Mouse (Mus musculus): Measurements from ENCODE around the gene St3gal6. TPM values are rescaled to one million over a fixed set of nuclear protein-coding genes. Genes with fewer than 3 reads are reported as not detected.
A peak's percentile ranks its signal among the peaks of the same experiment; 100 is the strongest.

St3gal6 gene
- total and polyA plus RNA-seq, 3 experiments, result 4.0 to 8.9 TPM; not detected in 1

DNA sequence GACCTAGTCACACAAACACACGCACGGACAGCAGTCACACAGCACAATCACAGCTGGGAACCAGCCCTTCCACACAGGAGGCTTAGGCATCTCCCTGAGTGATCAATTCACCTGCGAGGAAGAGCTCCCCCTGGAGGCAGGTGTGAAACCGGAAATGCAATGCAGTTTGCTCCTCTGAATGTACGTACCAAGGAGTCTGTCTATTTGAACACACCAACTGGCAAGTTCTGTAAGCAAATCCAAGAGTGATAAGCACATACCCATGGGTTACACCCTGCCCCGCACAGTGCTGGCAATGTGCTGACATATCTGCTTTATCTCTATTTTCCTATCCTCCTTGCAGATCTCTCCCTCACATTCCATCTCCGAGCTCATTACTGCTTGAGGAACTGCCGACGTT lies 9.5 kb downstream of the St3gal6 start:
- Histone ChIP-seq H3K4me3 (ENCODE audit: control insufficient read depth in 1 of 2, insufficient read depth in 1 of 2, low read depth in 2 of 2, low read length in 2 of 2) (peak overlapping the region; percentile 6 to 35; a peak in 2 of 4 replicates), H3K36me3 (ENCODE audit: control insufficient read depth in 1 of 2, insufficient read depth in 2 of 2, low read length in 2 of 2) (no peaks in the 10 kb centered on the region), H3K9me3 (replicated peaks; ENCODE audit: insufficient read depth, low read length) (no peaks in the 10 kb centered on the region), H3K4me1 (ENCODE audit: control insufficient read depth in 1 of 2, insufficient read depth in 2 of 2, low read length in 2 of 2) (peaks cover 0 to 3% of the 10 kb centered on the region in 2 experiments; a peak in 1 of 4 replicates), H3K9ac (ENCODE audit: control insufficient read depth, low read depth, low read length, poor library complexity, severe bottlenecking) (no peak overlapping the region), H3K27me3 (ENCODE audit: control insufficient read depth in 1 of 2, insufficient read depth in 2 of 2, low read length in 2 of 2) (no peaks in the 10 kb centered on the region), H3K27ac (ENCODE audit: control insufficient read depth, low read depth, low read length) (no peak overlapping the region), H3K79me2 (ENCODE audit: control insufficient read depth, insufficient read depth, low read length, poor library complexity) (no peaks in the 10 kb centered on the region)
- TF ChIP-seq BHLHE40 (IDR thresholded peaks at IDR 0.05; ENCODE audit: borderline replicate concordance, low read depth, low read length) (no peak), MYC (IDR thresholded peaks at IDR 0.05; ENCODE audit: low read depth, low read length) (no peak), E2F4 (IDR thresholded peaks at IDR 0.05; ENCODE audit: borderline replicate concordance, low read depth, low read length) (no peak), MYB (IDR thresholded peaks at IDR 0.05; ENCODE audit: low read depth, low read length) (no peak), HCFC1 (IDR thresholded peaks at IDR 0.05; ENCODE audit: low read depth, low read length) (no peak), SIN3A (IDR thresholded peaks at IDR 0.05; ENCODE audit: low read length) (peak; percentile 49; the same call in 1 of the 2 replicates), ETS1 (IDR thresholded peaks at IDR 0.05; ENCODE audit: low read depth, low read length) (0 out of 2 replicates have a peak, but pooled peaks have one; percentile 39), USF2 (IDR thresholded peaks at IDR 0.05; ENCODE audit: borderline replicate concordance in 1 of 2, insufficient read depth in 1 of 2, low read depth in 1 of 2, low read length in 2 of 2) (no peak), POLR2A (IDR thresholded peaks at IDR 0.05; ENCODE audit: control insufficient read depth in 1 of 2, insufficient read depth in 1 of 2, low read depth in 1 of 2, low read length in 2 of 2, poor library complexity in 1 of 2) (no peak), NELFE (IDR thresholded peaks at IDR 0.05; ENCODE audit: low read depth, low read length) (no peak), JUND (IDR thresholded peaks at IDR 0.05; ENCODE audit: low read depth, low read length) (no peak), UBTF (IDR thresholded peaks at IDR 0.05; ENCODE audit: borderline replicate concordance, insufficient read depth, low read depth, low read length) (no peak), TCF12 (IDR thresholded peaks at IDR 0.05; ENCODE audit: low read depth, low read length) (no peak), CHD2 (IDR thresholded peaks at IDR 0.05; ENCODE audit: low read length) (no peak), POLR2AphosphoS2 (IDR thresholded peaks at IDR 0.05; ENCODE audit: low read length) (no peak), TAL1 (IDR thresholded peaks at IDR 0.05; ENCODE audit: low read length) (no peak), RCOR1 (IDR thresholded peaks at IDR 0.05; ENCODE audit: low read depth, low read length) (no peak), GATA1 (IDR thresholded peaks at IDR 0.05; ENCODE audit: low read depth, low read length) (peak; percentile 74), SMC3 (IDR thresholded peaks at IDR 0.05; ENCODE audit: low read depth, low read length) (peak; percentile 64), MAX (IDR thresholded peaks at IDR 0.05; ENCODE audit: low read length) (no peak), USF1 (IDR thresholded peaks at IDR 0.05; ENCODE audit: low read depth, low read length) (no peak), ELF1 (IDR thresholded peaks at IDR 0.05; ENCODE audit: low read depth, low read length) (peak; percentile 85), ZKSCAN1 (IDR thresholded peaks at IDR 0.05; ENCODE audit: low read depth, low read length) (no peak), EP300 (IDR thresholded peaks at IDR 0.05; ENCODE audit: low read depth in 1 of 2, low read length in 2 of 2) (peak; percentile 36 to 49; a peak in 3 of 4 replicates), CTCF (IDR thresholded peaks at IDR 0.05 in 2 of 3, conservative IDR thresholded peaks at IDR 0.05 in 1 of 3; ENCODE audit: control insufficient read depth in 1 of 3, insufficient read depth in 1 of 3, low read depth in 2 of 3, low read length in 3 of 3, poor library complexity in 1 of 3, severe bottlenecking in 1 of 3) (peak; percentile 79 to 96 (median 82)), MAFK (IDR thresholded peaks at IDR 0.05; ENCODE audit: borderline replicate concordance, low read depth, low read length) (no peak), ZNF384 (IDR thresholded peaks at IDR 0.05; ENCODE audit: low read depth, low read length) (no peak), NRF1 (IDR thresholded peaks at IDR 0.05; ENCODE audit: insufficient read depth, low read depth, low read length, poor library complexity, severe bottlenecking) (no peak), TBP (IDR thresholded peaks at IDR 0.05; ENCODE audit: low read depth, low read length) (0 out of 2 replicates have a peak, but pooled peaks have one; percentile 22), POLR2AphosphoS5 (IDR thresholded peaks at IDR 0.05; ENCODE audit: borderline replicate concordance, low read depth, low read length) (no peak), MAZ (IDR thresholded peaks at IDR 0.05; ENCODE audit: low read depth, low read length) (no peak), ZC3H11A (IDR thresholded peaks at IDR 0.05; ENCODE audit: low read depth, low read length) (no peak), MEF2A (IDR thresholded peaks at IDR 0.05; ENCODE audit: extremely low read depth, insufficient replicate concordance, low read depth, low read length, poor library complexity, severe bottlenecking) (no peak), RAD21 (IDR thresholded peaks at IDR 0.05; ENCODE audit: low read depth, low read length) (peak; percentile 53)
- peak; percentile 84 for DNase-seq (ENCODE audit: low read depth, low spot score)

Measured in MEL (cell line).